Mouse (Mus musculus) bone marrow macrophage, adult 2 months (primary cell): ENCODE measurements around the gene Xpo1.
"Not testable (repeated sequence)": the region's sequence is repeated elsewhere in the genome, so short reads cannot be mapped to it uniquely, and the experiment has no call there.

Experiments
- CTCF ChIP-seq: IDR thresholded peaks from 2 replicates; pipeline ENCODE4 v1.5.1; 2012; ENCODE audit warnings: low read depth, mild to moderate bottlenecking, low read length, moderate library complexity
- POLR2A ChIP-seq: IDR thresholded peaks from 2 replicates; pipeline ENCODE4 v1.6.1; 2012; ENCODE audit warnings: mild to moderate bottlenecking, low read depth, low read length, borderline replicate concordance

GRCm38 (mm10) chr11:23288866-23289265 lies 33.0 kb downstream of the Xpo1 start:
- TF ChIP-seq POLR2A, CTCF: not testable (repeated sequence)
